Mouse (Mus musculus) heart, postnatal 0 days (tissue): ENCODE results near the gene Olfr1128.

Experiments
- CTCF ChIP-seq: IDR thresholded peaks from 2 replicates; pipeline ENCODE4 v1.5.1; 2016; ENCODE audit warnings: antibody characterized with exemption, control low read depth, low read depth
- EP300 ChIP-seq: IDR thresholded peaks from 2 replicates; pipeline ENCODE4 v1.6.1; 2016; ENCODE audit warnings: antibody characterized with exemption, low read depth

DNA sequence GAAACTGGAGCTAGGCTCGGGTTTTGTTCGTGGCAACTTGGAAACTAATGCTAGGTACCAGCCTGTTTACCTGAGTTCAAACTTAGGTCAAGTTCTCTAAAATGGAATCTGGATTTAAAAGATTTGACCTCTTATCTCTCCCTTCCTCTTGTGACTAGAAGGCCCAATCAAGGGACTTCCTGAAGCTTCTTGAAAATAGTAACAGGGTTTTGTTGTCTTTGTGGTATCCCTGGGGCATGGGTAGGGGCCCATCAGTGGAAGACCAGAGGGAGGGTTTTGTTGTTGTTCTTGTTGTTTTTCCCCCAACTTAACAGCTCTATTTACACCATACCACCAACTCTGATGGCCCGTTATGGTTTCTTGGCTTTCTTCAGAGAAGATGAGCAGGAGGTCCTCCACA lies 28.8 kb downstream of the Olfr1128 start:
- no peak for TF ChIP-seq CTCF
- no peak for TF ChIP-seq EP300
